Mouse (Mus musculus): ENCODE measurements around the gene Fanca. TPM values are rescaled to one million over a fixed set of nuclear protein-coding genes. Genes with fewer than 3 reads are reported as not detected.

Gene Fanca
- total and polyA plus RNA-seq, 2 experiments from 2014 or later = 3.3 to 17.6 TPM

GRCm38 (mm10) chr8:123220917-123221316 is 97.5 kb downstream of the Fanca start:
- 0 out of 2 replicates have a peak, but pooled peaks cover 3% of the 10 kb centered on the region for H3K4me1 ChIP-seq (ENCODE audit: insufficient read depth, low read length)
- no peak overlapping the region for H3K27ac ChIP-seq (ENCODE audit: low read depth, low read length)
- no peak for ATAC-seq (ENCODE audit: low FRiP score)
- H3K9ac ChIP-seq (replicated peaks; ENCODE audit: low read length, poor library complexity, severe bottlenecking) = no peak overlapping the region
- 88% methylated on average over 1 of the region's 1 CpGs for WGBS
- H3K9me3 ChIP-seq (ENCODE audit: low read length) = no peaks in the 10 kb centered on the region
- no peak for TF ChIP-seq CTCF (IDR thresholded peaks at IDR 0.05)
- DNase-seq (ENCODE audit: low spot score) = no peak
- no peak overlapping the region for H3K4me2 ChIP-seq (ENCODE audit: low read depth, low read length, poor library complexity, severe bottlenecking)
- no peaks in the 10 kb centered on the region for H3K27me3 ChIP-seq (ENCODE audit: insufficient read depth, low read length)
- H3K4me3 ChIP-seq (ENCODE audit: low read depth, low read length) = no peak overlapping the region
- no peaks in the 10 kb centered on the region for H3K36me3 ChIP-seq (ENCODE audit: insufficient read depth, low read length)

Other genes with a start within 250 kb of the Fanca start
- 2,117 and 2,785 TPM in 2 replicates for gene Rpl13, start 216.2 kb downstream of the Fanca start, total RNA-seq (2014; rRNA removed)
- gene Rpl13, start 216.2 kb downstream of the Fanca start, polyA plus RNA-seq (2015; fragmentation: Nextera tagmentation; extraction: Ambion mirVana) = 801 and 821 TPM in 2 replicates
- 29.2 and 33.0 TPM in 2 replicates for gene Cpne7, start 201.2 kb downstream of the Fanca start, total RNA-seq (2014; rRNA removed)
- 28.0 and 29.1 TPM in 2 replicates for gene Cpne7, start 201.2 kb downstream of the Fanca start, polyA plus RNA-seq (2015; fragmentation: Nextera tagmentation; extraction: Ambion mirVana)
- gene Sult5a1, start 160.3 kb downstream of the Fanca start, total RNA-seq (2014; rRNA removed) = 0.80 and 2.8 TPM in 2 replicates
- 1.1 and 2.2 TPM in 2 replicates for gene Sult5a1, start 160.3 kb downstream of the Fanca start, polyA plus RNA-seq (2015; fragmentation: Nextera tagmentation; extraction: Ambion mirVana)
- gene Dpep1, start 132.3 kb downstream of the Fanca start, total RNA-seq (2014; rRNA removed) = 0.38 and 0.60 TPM in 2 replicates
- 0.11 and 0.33 TPM in 2 replicates for gene Dpep1, start 132.3 kb downstream of the Fanca start, polyA plus RNA-seq (2015; fragmentation: Nextera tagmentation; extraction: Ambion mirVana)
- 206 and 212 TPM in 2 replicates for gene Chmp1a, start 105.8 kb downstream of the Fanca start, total RNA-seq (2014; rRNA removed)
- 221 and 236 TPM in 2 replicates for gene Chmp1a, start 105.8 kb downstream of the Fanca start, polyA plus RNA-seq (2015; fragmentation: Nextera tagmentation; extraction: Ambion mirVana)
- gene Spata33, start 105.7 kb downstream of the Fanca start, total RNA-seq (2014; rRNA removed) = 4.9 and 7.3 TPM in 2 replicates
- gene Spata33, start 105.7 kb downstream of the Fanca start, polyA plus RNA-seq (2015; fragmentation: Nextera tagmentation; extraction: Ambion mirVana) = 9.2 and 9.3 TPM in 2 replicates
- gene Cdk10, start 93.7 kb downstream of the Fanca start, total RNA-seq (2014; rRNA removed) = 70.3 and 86.5 TPM in 2 replicates
- gene Cdk10, start 93.7 kb downstream of the Fanca start, polyA plus RNA-seq (2015; fragmentation: Nextera tagmentation; extraction: Ambion mirVana) = 57.8 and 67.0 TPM in 2 replicates
- 13.6 and 19.6 TPM in 2 replicates for gene Spata2l, start 82.3 kb downstream of the Fanca start, total RNA-seq (2014; rRNA removed)
- gene Spata2l, start 82.3 kb downstream of the Fanca start, polyA plus RNA-seq (2015; fragmentation: Nextera tagmentation; extraction: Ambion mirVana) = 14.3 and 16.8 TPM in 2 replicates
- 37.9 and 42.1 TPM in 2 replicates for gene Zfp276, start 64.4 kb downstream of the Fanca start, total RNA-seq (2014; rRNA removed)
- 15.4 and 17.8 TPM in 2 replicates for gene Zfp276, start 64.4 kb downstream of the Fanca start, polyA plus RNA-seq (2015; fragmentation: Nextera tagmentation; extraction: Ambion mirVana)
- 77.4 and 88.9 TPM in 2 replicates for gene Vps9d1, start 64.2 kb downstream of the Fanca start, total RNA-seq (2014; rRNA removed)
- 66.1 and 70.7 TPM in 2 replicates for gene Vps9d1, start 64.2 kb downstream of the Fanca start, polyA plus RNA-seq (2015; fragmentation: Nextera tagmentation; extraction: Ambion mirVana)
- gene Spire2, start 14.1 kb upstream of the Fanca start, total RNA-seq (2014; rRNA removed) = 35.7 and 44.1 TPM in 2 replicates
- gene Spire2, start 14.1 kb upstream of the Fanca start, polyA plus RNA-seq (2015; fragmentation: Nextera tagmentation; extraction: Ambion mirVana) = 28.0 and 28.2 TPM in 2 replicates
- gene Tcf25, start 55.2 kb upstream of the Fanca start, total RNA-seq (2014; rRNA removed) = 538 and 541 TPM in 2 replicates
- 413 and 416 TPM in 2 replicates for gene Tcf25, start 55.2 kb upstream of the Fanca start, polyA plus RNA-seq (2015; fragmentation: Nextera tagmentation; extraction: Ambion mirVana)
- gene Mc1r, start 88.5 kb upstream of the Fanca start, total RNA-seq (2014; rRNA removed) = 0.22 TPM in 1 of 2 replicates, not detected in the other
- gene Mc1r, start 88.5 kb upstream of the Fanca start, polyA plus RNA-seq (2015; fragmentation: Nextera tagmentation; extraction: Ambion mirVana) = 0.09 TPM in 1 of 2 replicates, not detected in the other
- 3,827 and 3,963 TPM in 2 replicates for gene Tubb3, start 92.8 kb upstream of the Fanca start, total RNA-seq (2014; rRNA removed)
- 1,921 and 2,058 TPM in 2 replicates for gene Tubb3, start 92.8 kb upstream of the Fanca start, polyA plus RNA-seq (2015; fragmentation: Nextera tagmentation; extraction: Ambion mirVana)
- 47.6 and 49.4 TPM in 2 replicates for gene Def8, start 105.0 kb upstream of the Fanca start, total RNA-seq (2014; rRNA removed)
- 36.4 and 39.4 TPM in 2 replicates for gene Def8, start 105.0 kb upstream of the Fanca start, polyA plus RNA-seq (2015; fragmentation: Nextera tagmentation; extraction: Ambion mirVana)
- 15.0 and 22.1 TPM in 2 replicates for gene Afg3l1, start 159.3 kb upstream of the Fanca start, total RNA-seq (2014; rRNA removed)
- gene Afg3l1, start 159.3 kb upstream of the Fanca start, polyA plus RNA-seq (2015; fragmentation: Nextera tagmentation; extraction: Ambion mirVana) = 40.8 and 43.5 TPM in 2 replicates
- gene Dbndd1, start 196.9 kb upstream of the Fanca start, total RNA-seq (2014; rRNA removed) = 96.0 and 101 TPM in 2 replicates
- gene Dbndd1, start 196.9 kb upstream of the Fanca start, polyA plus RNA-seq (2015; fragmentation: Nextera tagmentation; extraction: Ambion mirVana) = 69.6 and 74.9 TPM in 2 replicates
- 21.4 and 28.8 TPM in 2 replicates for gene Gas8, start 200.3 kb upstream of the Fanca start, total RNA-seq (2014; rRNA removed)
- gene Gas8, start 200.3 kb upstream of the Fanca start, polyA plus RNA-seq (2015; fragmentation: Nextera tagmentation; extraction: Ambion mirVana) = 42.8 and 43.9 TPM in 2 replicates